Mouse (Mus musculus): ENCODE data around the gene Hbs1l. TPM values are rescaled to one million over a fixed set of nuclear protein-coding genes. Genes with fewer than 3 reads are reported as not detected.

Gene Hbs1l
- polyA plus RNA-seq, 1 experiment from 2014 or later = 125 TPM

GRCm38 (mm10) chr10:21363297-21363696 is 67.5 kb downstream of the Hbs1l start:
- Histone ChIP-seq H3K27me3 (ENCODE audit: control insufficient read depth, insufficient read depth, low read length) (no peaks in the 10 kb centered on the region), H3K4me3 (ENCODE audit: low read depth, low read length) (no peak overlapping the region), H3K27ac (ENCODE audit: low read depth, low read length) (no peak overlapping the region), H3K4me2 (replicated peaks; ENCODE audit: low read depth, low read length) (no peak overlapping the region), H3K9ac (ENCODE audit: low read depth, low read length) (no peak overlapping the region), H3K36me3 (ENCODE audit: control insufficient read depth, insufficient read depth, low read length) (0 out of 2 replicates have a peak, but pooled peaks cover 4% of the 10 kb centered on the region), H3K4me1 (replicated peaks; ENCODE audit: control insufficient read depth, insufficient read depth, low read length) (no peaks in the 10 kb centered on the region), H3K9me3 (ENCODE audit: control insufficient read depth, low read length) (no peaks in the 10 kb centered on the region)
- DNase-seq (ENCODE audit: low spot score) (no peak), ATAC-seq (ENCODE audit: low FRiP score) (no peak)
- 94% methylated on average over 4 of the region's 4 CpGs for WGBS

GRCm38 (mm10) chr10:21364946-21365345 is 69.2 kb downstream of the Hbs1l start:
- Histone ChIP-seq H3K4me3 (ENCODE audit: low read depth, low read length) (no peak overlapping the region), H3K4me2 (replicated peaks; ENCODE audit: low read depth, low read length) (no peak overlapping the region), H3K36me3 (ENCODE audit: control insufficient read depth, insufficient read depth, low read length) (0 out of 2 replicates have a peak, but pooled peaks cover 8% of the 10 kb centered on the region), H3K4me1 (replicated peaks; ENCODE audit: control insufficient read depth, insufficient read depth, low read length) (no peaks in the 10 kb centered on the region), H3K9ac (ENCODE audit: low read depth, low read length) (no peak overlapping the region), H3K9me3 (ENCODE audit: control insufficient read depth, low read length) (no peaks in the 10 kb centered on the region), H3K27ac (ENCODE audit: low read depth, low read length) (no peak overlapping the region), H3K27me3 (ENCODE audit: control insufficient read depth, insufficient read depth, low read length) (no peaks in the 10 kb centered on the region)
- DNase-seq (ENCODE audit: low spot score) (no peak), ATAC-seq (ENCODE audit: low FRiP score) (no peak)
- 94% methylated on average over 7 of the region's 7 CpGs for WGBS

- ATAC-seq (ENCODE audit: low FRiP score) (no peak), DNase-seq (ENCODE audit: low spot score) (no peak)
- H3K27me3 ChIP-seq (ENCODE audit: control insufficient read depth, insufficient read depth, low read length) = no peaks in the 10 kb centered on the region
- no peaks in the 10 kb centered on the region for H3K9me3 ChIP-seq (ENCODE audit: control insufficient read depth, low read length)
- H3K4me2 ChIP-seq (replicated peaks; ENCODE audit: low read depth, low read length) = no peak overlapping the region
- no peak overlapping the region for H3K27ac ChIP-seq (ENCODE audit: low read depth, low read length)
- H3K4me3 ChIP-seq (ENCODE audit: low read depth, low read length) = no peak overlapping the region
- H3K9ac ChIP-seq (ENCODE audit: low read depth, low read length) = no peak overlapping the region
- 80% methylated on average over 4 of the region's 4 CpGs for WGBS
- no peaks in the 10 kb centered on the region for H3K4me1 ChIP-seq (replicated peaks; ENCODE audit: control insufficient read depth, insufficient read depth, low read length)
- 0 out of 2 replicates have a peak, but pooled peaks cover 6% of the 10 kb centered on the region for H3K36me3 ChIP-seq (ENCODE audit: control insufficient read depth, insufficient read depth, low read length)
Measured at GRCm38 (mm10) chr10:21365897-21366296, 70.1 kb downstream of the Hbs1l start.

GRCm38 (mm10) chr10:21366471-21366870 is 70.7 kb downstream of the Hbs1l start:
- H3K4me3 ChIP-seq (ENCODE audit: low read depth, low read length) = no peak overlapping the region
- H3K9ac ChIP-seq (ENCODE audit: low read depth, low read length) = no peak overlapping the region
- no peaks in the 10 kb centered on the region for H3K4me1 ChIP-seq (replicated peaks; ENCODE audit: control insufficient read depth, insufficient read depth, low read length)
- 63% methylated on average over 3 of the region's 3 CpGs for WGBS
- H3K27ac ChIP-seq (ENCODE audit: low read depth, low read length) = no peak overlapping the region
- DNase-seq (ENCODE audit: low spot score) (no peak), ATAC-seq (ENCODE audit: low FRiP score) (no peak)
- H3K36me3 ChIP-seq (ENCODE audit: control insufficient read depth, insufficient read depth, low read length) = 0 out of 2 replicates have a peak, but pooled peaks cover 6% of the 10 kb centered on the region
- no peak overlapping the region for H3K4me2 ChIP-seq (replicated peaks; ENCODE audit: low read depth, low read length)
- H3K27me3 ChIP-seq (ENCODE audit: control insufficient read depth, insufficient read depth, low read length) = no peaks in the 10 kb centered on the region
- no peaks in the 10 kb centered on the region for H3K9me3 ChIP-seq (ENCODE audit: control insufficient read depth, low read length)

- no peaks in the 10 kb centered on the region for H3K9me3 ChIP-seq (ENCODE audit: control insufficient read depth, low read length)
- H3K27ac ChIP-seq (ENCODE audit: low read depth, low read length) = no peak overlapping the region
- 0 out of 2 replicates have a peak, but pooled peaks cover 6% of the 10 kb centered on the region for H3K36me3 ChIP-seq (ENCODE audit: control insufficient read depth, insufficient read depth, low read length)
- no peaks in the 10 kb centered on the region for H3K4me1 ChIP-seq (replicated peaks; ENCODE audit: control insufficient read depth, insufficient read depth, low read length)
- 95% methylated on average over 9 of the region's 9 CpGs for WGBS
- no peak overlapping the region for H3K4me3 ChIP-seq (ENCODE audit: low read depth, low read length)
- H3K4me2 ChIP-seq (replicated peaks; ENCODE audit: low read depth, low read length) = no peak overlapping the region
- ATAC-seq (ENCODE audit: low FRiP score) (no peak), DNase-seq (ENCODE audit: low spot score) (no peak)
- H3K27me3 ChIP-seq (ENCODE audit: control insufficient read depth, insufficient read depth, low read length) = no peaks in the 10 kb centered on the region
- no peak overlapping the region for H3K9ac ChIP-seq (ENCODE audit: low read depth, low read length)
Measured at GRCm38 (mm10) chr10:21367481-21367880, 71.7 kb downstream of the Hbs1l start.

GRCm38 (mm10) chr10:21369586-21369985 is 73.8 kb downstream of the Hbs1l start:
- 81% methylated on average over 2 of the region's 2 CpGs for WGBS
- no peak overlapping the region for H3K27ac ChIP-seq (ENCODE audit: low read depth, low read length)
- no peak overlapping the region for H3K4me2 ChIP-seq (replicated peaks; ENCODE audit: low read depth, low read length)
- no peak for DNase-seq (ENCODE audit: low spot score)
- no peaks in the 10 kb centered on the region for H3K27me3 ChIP-seq (ENCODE audit: control insufficient read depth, insufficient read depth, low read length)
- no peak overlapping the region for H3K9ac ChIP-seq (ENCODE audit: low read depth, low read length)
- H3K4me3 ChIP-seq (ENCODE audit: low read depth, low read length) = no peak overlapping the region
- ATAC-seq (ENCODE audit: low FRiP score) = no peak
- H3K9me3 ChIP-seq (ENCODE audit: control insufficient read depth, low read length) = no peaks in the 10 kb centered on the region
- no peaks in the 10 kb centered on the region for H3K4me1 ChIP-seq (replicated peaks; ENCODE audit: control insufficient read depth, insufficient read depth, low read length)
- 0 out of 2 replicates have a peak, but pooled peaks cover 6% of the 10 kb centered on the region for H3K36me3 ChIP-seq (ENCODE audit: control insufficient read depth, insufficient read depth, low read length)

- no peak overlapping the region for H3K27ac ChIP-seq (ENCODE audit: low read depth, low read length)
- WGBS = 93% methylated on average over 6 of the region's 6 CpGs
Measured at GRCm38 (mm10) chr10:21372271-21372670, 76.5 kb downstream of the Hbs1l start.

GRCm38 (mm10) chr10:21376682-21377473 is 81.1 kb downstream of the Hbs1l start, which contains the start of gene Aldh8a1:
Gene Aldh8a1, plus strand, starts transcription at chr10:21377291.
- no peak within 1 kb of the TSS for H3K4me2 ChIP-seq (replicated peaks; ENCODE audit: low read depth, low read length)
- DNase-seq (ENCODE audit: low spot score) (no peak), ATAC-seq (ENCODE audit: low FRiP score) (no peak)
- H3K36me3 ChIP-seq (ENCODE audit: control insufficient read depth, insufficient read depth, low read length) = no peaks in the 10 kb centered on the region
- 85% methylated on average over 13 of the region's 13 CpGs for WGBS
- H3K27ac ChIP-seq (ENCODE audit: low read depth, low read length) = no peak within 1 kb of the TSS
- H3K4me1 ChIP-seq (replicated peaks; ENCODE audit: control insufficient read depth, insufficient read depth, low read length) = no peaks in the 10 kb centered on the region
- no peaks in the 10 kb centered on the region for H3K27me3 ChIP-seq (ENCODE audit: control insufficient read depth, insufficient read depth, low read length)
- no peak within 1 kb of the TSS for H3K9ac ChIP-seq (ENCODE audit: low read depth, low read length)
- no peak within 1 kb of the TSS for H3K4me3 ChIP-seq (ENCODE audit: low read depth, low read length)
- H3K9me3 ChIP-seq (ENCODE audit: control insufficient read depth, low read length) = no peaks in the 10 kb centered on the region

More at GRCm38 (mm10) chr10:21372271-21372670, 76.5 kb downstream of the Hbs1l start:
- Histone ChIP-seq H3K4me3 (ENCODE audit: low read depth, low read length) (no peak overlapping the region), H3K27me3 (ENCODE audit: control insufficient read depth, insufficient read depth, low read length) (no peaks in the 10 kb centered on the region), H3K36me3 (ENCODE audit: control insufficient read depth, insufficient read depth, low read length) (0 out of 2 replicates have a peak, but pooled peaks cover 6% of the 10 kb centered on the region), H3K9ac (ENCODE audit: low read depth, low read length) (no peak overlapping the region), H3K4me2 (replicated peaks; ENCODE audit: low read depth, low read length) (no peak overlapping the region), H3K4me1 (replicated peaks; ENCODE audit: control insufficient read depth, insufficient read depth, low read length) (no peaks in the 10 kb centered on the region), H3K9me3 (ENCODE audit: control insufficient read depth, low read length) (no peaks in the 10 kb centered on the region)
- DNase-seq (ENCODE audit: low spot score) (no peak), ATAC-seq (ENCODE audit: low FRiP score) (no peak)
